Mouse (Mus musculus): ENCODE results near the gene Bcap31. TPM values are rescaled to one million over a fixed set of nuclear protein-coding genes. Genes with fewer than 3 reads are reported as not detected.

The Bcap31 gene
- polyA plus RNA-seq, 1 experiment, result 185 TPM

DNA sequence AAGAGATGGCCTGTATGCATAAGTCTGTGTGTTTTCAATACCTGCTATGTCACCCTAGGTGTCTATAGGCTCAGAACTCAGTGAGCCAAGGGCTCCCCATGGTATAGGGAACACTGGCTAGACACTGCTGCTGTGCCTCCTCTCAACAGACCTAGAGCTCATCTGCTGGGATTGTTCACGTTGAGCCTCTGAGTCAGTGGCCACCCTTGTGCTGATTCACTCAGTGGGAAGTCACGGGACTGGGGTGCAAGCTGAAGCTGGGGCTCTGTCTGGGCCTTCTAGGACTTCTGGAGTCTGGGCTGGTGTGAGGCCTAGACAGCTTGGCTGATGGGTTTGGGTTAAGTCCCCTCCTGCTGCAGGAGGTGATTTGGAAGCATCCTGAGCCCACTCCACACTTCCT is 40.7 kb downstream of the Bcap31 start:
- Histone ChIP-seq H3K79me3 (ENCODE audit: low read depth) (peaks cover 16% of the 10 kb centered on the region), H3K79me2 (ENCODE audit: control insufficient read depth, insufficient read depth) (peaks cover 29% of the 10 kb centered on the region), H3K36me3 (ENCODE audit: control insufficient read depth, insufficient read depth) (peaks cover 5% of the 10 kb centered on the region), H3K27me3 (ENCODE audit: control insufficient read depth, insufficient read depth, insufficient read length) (no peaks in the 10 kb centered on the region), H3ac (ENCODE audit: control insufficient read depth, insufficient read length, low read depth) (peak overlapping the region; percentile 57), H3K4me3 (ENCODE audit: insufficient read depth, poor library complexity, severe bottlenecking) (no peak overlapping the region)
- no peak for TF ChIP-seq MYOG (IDR thresholded peaks at IDR 0.05; ENCODE audit: control insufficient read depth, extremely low read depth, insufficient read length)
- peak; percentile 24 for TF ChIP-seq USF1 (IDR thresholded peaks at IDR 0.05; ENCODE audit: low read depth)

DNA sequence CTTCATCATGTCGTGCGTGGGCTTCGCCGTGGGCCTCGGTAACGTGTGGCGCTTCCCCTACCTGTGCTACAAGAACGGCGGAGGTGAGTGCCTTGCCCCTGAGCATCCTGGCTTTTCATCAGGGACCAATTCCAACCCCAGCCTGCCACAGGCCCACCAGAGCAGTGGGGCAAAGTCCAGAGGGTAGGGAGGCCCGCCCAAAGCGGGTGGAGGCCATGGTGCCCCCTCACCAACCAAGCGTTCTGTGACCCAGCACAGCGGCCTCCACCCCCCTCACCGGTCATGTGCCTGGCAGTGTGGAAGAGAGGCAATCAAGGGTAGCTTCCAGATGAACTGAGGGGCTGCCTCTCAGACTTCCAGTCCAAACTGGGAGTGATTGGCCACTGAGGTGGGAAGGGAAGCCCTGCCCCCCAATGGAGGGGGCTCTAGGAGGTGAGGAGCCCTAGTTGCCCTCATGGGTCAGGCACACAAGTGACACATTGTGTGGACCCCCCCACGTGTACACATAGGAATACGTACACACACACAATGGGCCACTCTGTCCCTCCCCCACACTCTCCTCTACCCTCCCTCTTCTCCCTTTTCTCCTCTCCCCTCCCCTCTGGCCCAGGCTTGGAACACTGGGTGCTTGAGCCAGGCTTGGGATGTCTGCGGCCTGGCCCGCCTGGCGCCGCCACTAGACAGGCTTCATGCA is 41.9 kb downstream of the Bcap31 start:
- TF ChIP-seq FOSL1 (IDR thresholded peaks at IDR 0.05; ENCODE audit: insufficient read depth, low read length, poor library complexity, severe bottlenecking) (no peak), USF1 (IDR thresholded peaks at IDR 0.05; ENCODE audit: low read depth) (no peak), MAX (IDR thresholded peaks at IDR 0.05) (no peak), MYOG (IDR thresholded peaks at IDR 0.05; ENCODE audit: control insufficient read depth, extremely low read depth, insufficient read length) (no peak), MYOD1 (IDR thresholded peaks at IDR 0.05; ENCODE audit: control insufficient read depth, insufficient read length, low read depth) (no peak), CTCF (IDR thresholded peaks at IDR 0.05; ENCODE audit: control insufficient read depth, insufficient read depth, insufficient read length) (no peak), CEBPB (IDR thresholded peaks at IDR 0.05; ENCODE audit: low read depth) (no peak)
- Histone ChIP-seq H3K36me3 (ENCODE audit: control insufficient read depth, insufficient read depth) (peaks cover 3% of the 10 kb centered on the region), H3ac (ENCODE audit: control insufficient read depth, insufficient read length, low read depth) (peak overlapping the region; percentile 57), H3K79me3 (ENCODE audit: low read depth) (peaks cover 16% of the 10 kb centered on the region), H3K27me3 (ENCODE audit: control insufficient read depth, insufficient read depth, insufficient read length) (no peaks in the 10 kb centered on the region), H3K79me2 (ENCODE audit: control insufficient read depth, insufficient read depth) (peaks cover 29% of the 10 kb centered on the region), H3K4me3 (ENCODE audit: insufficient read depth, poor library complexity, severe bottlenecking) (peak overlapping the region; percentile 44)

- no peak for TF ChIP-seq MAX (IDR thresholded peaks at IDR 0.05)
- no peak for TF ChIP-seq FOSL1 (IDR thresholded peaks at IDR 0.05; ENCODE audit: insufficient read depth, low read length, poor library complexity, severe bottlenecking)
- Histone ChIP-seq H3K27me3 (ENCODE audit: control insufficient read depth, insufficient read depth, insufficient read length) (no peaks in the 10 kb centered on the region), H3K36me3 (ENCODE audit: control insufficient read depth, insufficient read depth) (no peaks in the 10 kb centered on the region), H3K79me2 (ENCODE audit: control insufficient read depth, insufficient read depth) (peaks cover 29% of the 10 kb centered on the region), H3K79me3 (ENCODE audit: low read depth) (peaks cover 16% of the 10 kb centered on the region), H3ac (ENCODE audit: control insufficient read depth, insufficient read length, low read depth) (peak overlapping the region; percentile 57), H3K4me3 (ENCODE audit: insufficient read depth, poor library complexity, severe bottlenecking) (peak overlapping the region; percentile 44)
Observed at GRCm38 (mm10) chrX:73673619-73673967, 42.4 kb downstream of the Bcap31 start.

- Histone ChIP-seq H3K4me3 (ENCODE audit: insufficient read depth, poor library complexity, severe bottlenecking) (peak within 1 kb of the TSS; percentile 44), H3K27me3 (ENCODE audit: control insufficient read depth, insufficient read depth, insufficient read length) (no peaks in the 10 kb centered on the region), H3ac (ENCODE audit: control insufficient read depth, insufficient read length, low read depth) (peak within 1 kb of the TSS; percentile 57), H3K36me3 (ENCODE audit: control insufficient read depth, insufficient read depth) (no peaks in the 10 kb centered on the region), H3K79me3 (ENCODE audit: low read depth) (peaks cover 16% of the 10 kb centered on the region), H3K79me2 (ENCODE audit: control insufficient read depth, insufficient read depth) (peaks cover 29% of the 10 kb centered on the region)
- TF ChIP-seq MAX (IDR thresholded peaks at IDR 0.05), result no peak
- TF ChIP-seq USF1 (IDR thresholded peaks at IDR 0.05; ENCODE audit: low read depth), result no peak
- no peak for TF ChIP-seq MYOG (IDR thresholded peaks at IDR 0.05; ENCODE audit: control insufficient read depth, extremely low read depth, insufficient read length)
- TF ChIP-seq MYOD1 (IDR thresholded peaks at IDR 0.05; ENCODE audit: control insufficient read depth, insufficient read length, low read depth), result no peak
- no peak for TF ChIP-seq CTCF (IDR thresholded peaks at IDR 0.05; ENCODE audit: control insufficient read depth, insufficient read depth, insufficient read length)
- no peak for TF ChIP-seq CEBPB (IDR thresholded peaks at IDR 0.05; ENCODE audit: low read depth)
- no peak for TF ChIP-seq FOSL1 (IDR thresholded peaks at IDR 0.05; ENCODE audit: insufficient read depth, low read length, poor library complexity, severe bottlenecking)
Observed at GRCm38 (mm10) chrX:73672879-73673618, 42.9 kb downstream of the Bcap31 start, which contains the start of gene Slc6a8. Gene Slc6a8 (plus strand): TSS chrX:73673150.

- no peaks in the 10 kb centered on the region for H3K36me3 ChIP-seq (ENCODE audit: control insufficient read depth, insufficient read depth)
- no peak for TF ChIP-seq MYOD1 (IDR thresholded peaks at IDR 0.05; ENCODE audit: control insufficient read depth, insufficient read length, low read depth)
- peak; percentile 42 for TF ChIP-seq CTCF (IDR thresholded peaks at IDR 0.05; ENCODE audit: control insufficient read depth, insufficient read depth, insufficient read length)
- H3K27me3 ChIP-seq (ENCODE audit: control insufficient read depth, insufficient read depth, insufficient read length), result no peaks in the 10 kb centered on the region
- H3K79me3 ChIP-seq (ENCODE audit: low read depth), result peaks cover 15% of the 10 kb centered on the region
- no peak overlapping the region for H3ac ChIP-seq (ENCODE audit: control insufficient read depth, insufficient read length, low read depth)
- H3K79me2 ChIP-seq (ENCODE audit: control insufficient read depth, insufficient read depth), result peaks cover 29% of the 10 kb centered on the region
- H3K4me3 ChIP-seq (ENCODE audit: insufficient read depth, poor library complexity, severe bottlenecking), result no peak overlapping the region
Observed at GRCm38 (mm10) chrX:73672031-73672431, 43.9 kb downstream of the Bcap31 start.

DNA sequence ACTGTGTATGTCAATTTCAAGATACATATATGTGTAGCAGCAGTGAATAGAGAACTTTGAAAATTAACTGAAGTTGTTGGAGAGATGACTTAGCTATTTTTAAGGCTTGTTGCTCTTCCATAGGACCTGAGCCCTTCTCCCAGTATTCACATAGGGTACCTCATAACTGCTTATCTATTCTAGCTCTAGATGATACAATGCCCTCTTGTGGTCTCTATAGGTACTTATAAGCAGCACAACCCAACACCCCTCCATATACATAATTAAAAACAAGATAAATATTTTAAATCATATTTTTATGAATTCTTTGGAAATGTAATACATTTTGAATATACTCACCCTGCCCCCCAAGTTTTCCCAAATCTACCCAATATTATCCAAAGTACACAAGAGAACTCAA is 52.8 kb downstream of the Bcap31 start:
- Histone ChIP-seq H3K4me3 (ENCODE audit: insufficient read depth, poor library complexity, severe bottlenecking) (no peak overlapping the region), H3K36me3 (ENCODE audit: control insufficient read depth, insufficient read depth) (no peaks in the 10 kb centered on the region), H3K79me2 (ENCODE audit: control insufficient read depth, insufficient read depth) (no peaks in the 10 kb centered on the region), H3ac (ENCODE audit: control insufficient read depth, insufficient read length, low read depth) (no peak overlapping the region), H3K79me3 (ENCODE audit: low read depth) (no peaks in the 10 kb centered on the region), H3K27me3 (ENCODE audit: control insufficient read depth, insufficient read depth, insufficient read length) (peaks cover 9% of the 10 kb centered on the region)
- TF ChIP-seq MAX (IDR thresholded peaks at IDR 0.05) (no peak), MYOD1 (IDR thresholded peaks at IDR 0.05; ENCODE audit: control insufficient read depth, insufficient read length, low read depth) (no peak), FOSL1 (IDR thresholded peaks at IDR 0.05; ENCODE audit: insufficient read depth, low read length, poor library complexity, severe bottlenecking) (no peak), CEBPB (IDR thresholded peaks at IDR 0.05; ENCODE audit: low read depth) (no peak), MYOG (IDR thresholded peaks at IDR 0.05; ENCODE audit: control insufficient read depth, extremely low read depth, insufficient read length) (no peak), CTCF (IDR thresholded peaks at IDR 0.05; ENCODE audit: control insufficient read depth, insufficient read depth, insufficient read length) (no peak), USF1 (IDR thresholded peaks at IDR 0.05; ENCODE audit: low read depth) (no peak)
